Mouse (Mus musculus): ENCODE data around the gene Ctrc.

The Ctrc gene

GRCm38 (mm10) chr4:141817706-141818105 lies 28.5 kb downstream of the Ctrc start:
- no peak for DNase-seq

- no peak for DNase-seq
Measured at GRCm38 (mm10) chr4:141816776-141817655, 29.1 kb downstream of the Ctrc start.

- DNase-seq: no peak
Measured at GRCm38 (mm10) chr4:141816267-141816666, 29.9 kb downstream of the Ctrc start.

- no peak for DNase-seq
Measured at GRCm38 (mm10) chr4:141811375-141811774, 34.8 kb downstream of the Ctrc start.

- DNase-seq: no peak
Measured at GRCm38 (mm10) chr4:141810975-141811374, 35.2 kb downstream of the Ctrc start.

GRCm38 (mm10) chr4:141809850-141810464 lies 36.2 kb downstream of the Ctrc start:
- no peak for DNase-seq

- DNase-seq: no peak
Measured at GRCm38 (mm10) chr4:141805886-141806285, 40.3 kb downstream of the Ctrc start.

- DNase-seq: peak in 1 of 2 experiments; percentile 30
Measured at GRCm38 (mm10) chr4:141804105-141804504, 42.1 kb downstream of the Ctrc start.

- DNase-seq: no peak
Measured at GRCm38 (mm10) chr4:141797545-141797944, 48.6 kb downstream of the Ctrc start.

GRCm38 (mm10) chr4:141796954-141797353 lies 49.2 kb downstream of the Ctrc start:
- DNase-seq: no peak

- no peak for DNase-seq
Measured at GRCm38 (mm10) chr4:141796356-141796755, 49.8 kb downstream of the Ctrc start.

GRCm38 (mm10) chr4:141794152-141794535 lies 52.0 kb downstream of the Ctrc start:
- DNase-seq: no peak

GRCm38 (mm10) chr4:141793282-141794151 lies 52.6 kb downstream of the Ctrc start, which contains the start of gene Casp9:
Gene Casp9 (plus strand): TSS chr4:141793612.
- peak; percentile 98 to 99 for DNase-seq

- DNase-seq: no peak
Measured at GRCm38 (mm10) chr4:141792554-141793281, 53.4 kb downstream of the Ctrc start.

- DNase-seq: no peak
Measured at GRCm38 (mm10) chr4:141791951-141792350, 54.2 kb downstream of the Ctrc start.

- DNase-seq: no peak
Measured at GRCm38 (mm10) chr4:141791486-141791885, 54.7 kb downstream of the Ctrc start.

GRCm38 (mm10) chr4:141790524-141790990 lies 55.6 kb downstream of the Ctrc start, which contains the start of gene Dnajc16:
Gene Dnajc16 (minus strand): TSS chr4:141790931.
- DNase-seq: peak; percentile 92

GRCm38 (mm10) chr4:141789564-141790218 lies 56.5 kb downstream of the Ctrc start:
- DNase-seq: no peak

GRCm38 (mm10) chr4:141787462-141787861 lies 58.7 kb downstream of the Ctrc start:
- DNase-seq: no peak

- no peak for DNase-seq
Measured at GRCm38 (mm10) chr4:141787046-141787445, 59.1 kb downstream of the Ctrc start.

- DNase-seq: no peak
Measured at GRCm38 (mm10) chr4:141786141-141786540, 60.0 kb downstream of the Ctrc start.

GRCm38 (mm10) chr4:141784835-141785234 lies 61.3 kb downstream of the Ctrc start:
- DNase-seq: no peak
